Mouse (Mus musculus) urinary bladder, postnatal 36 days (tissue): Measurements from ENCODE around the gene Cd247.

Experiments
- DNase-seq, 2 experiments: peaks; one replicate each; pipeline ENCODE4 v3.0.0; 2022; ENCODE audit warnings: low spot score in 2 of 2, mixed read lengths in 1 of 2

The Cd247 gene

DNA sequence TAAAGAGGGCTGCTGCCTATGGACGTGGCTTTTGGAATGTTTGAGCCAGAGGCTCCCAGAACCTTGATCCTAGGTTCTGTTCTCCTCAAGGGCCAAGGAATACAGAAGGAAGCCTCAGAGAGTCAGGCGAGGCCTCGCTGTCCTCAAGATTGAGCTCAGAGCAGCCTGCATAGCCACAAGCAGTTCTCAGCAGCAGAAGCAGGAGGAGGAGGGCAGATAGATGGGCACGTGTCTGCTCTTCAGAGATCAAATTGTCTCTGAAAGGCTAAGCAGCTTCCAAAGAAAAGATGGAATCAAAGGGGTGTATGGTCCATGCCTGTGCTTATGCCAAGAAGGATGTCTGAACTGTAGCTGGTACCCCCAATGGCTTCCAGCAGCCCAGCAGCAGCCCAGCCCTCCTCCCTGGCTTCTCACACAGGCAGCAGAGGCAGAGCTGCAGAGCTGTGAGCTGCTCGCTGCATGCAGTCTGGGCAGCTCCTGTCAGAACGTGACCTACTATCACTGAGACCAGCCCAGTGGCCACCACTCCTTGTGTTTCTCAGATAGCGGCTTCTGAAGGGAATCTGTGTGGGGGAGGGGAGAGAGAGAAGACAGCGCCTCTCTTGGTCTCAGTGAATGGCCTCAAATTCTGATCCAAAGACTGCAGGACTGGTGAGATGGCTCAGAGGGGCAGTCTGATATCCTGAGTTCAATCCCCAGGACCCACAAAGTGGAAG lies 29.8 kb downstream of the Cd247 start:
- DNase-seq = no peak

DNA sequence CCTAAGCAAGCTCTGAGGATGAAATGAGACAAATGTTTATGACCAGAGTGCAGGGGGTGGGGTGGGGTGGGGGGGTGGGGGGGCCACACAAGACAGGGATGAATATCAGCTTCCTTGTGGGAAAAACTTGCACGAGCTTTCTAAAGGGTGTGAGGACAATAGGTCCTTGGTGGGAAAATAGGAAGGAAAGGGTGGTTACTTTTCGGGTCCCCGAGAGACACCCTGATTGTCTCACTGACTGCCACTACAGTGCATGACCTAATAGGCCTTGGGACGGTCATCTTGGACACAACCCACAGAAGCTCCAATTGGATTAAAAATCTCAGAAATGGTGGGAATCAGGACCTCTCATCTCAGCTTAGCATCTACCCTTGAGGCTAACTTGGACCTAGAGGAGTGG lies 30.7 kb downstream of the Cd247 start:
- no peak for DNase-seq

DNA sequence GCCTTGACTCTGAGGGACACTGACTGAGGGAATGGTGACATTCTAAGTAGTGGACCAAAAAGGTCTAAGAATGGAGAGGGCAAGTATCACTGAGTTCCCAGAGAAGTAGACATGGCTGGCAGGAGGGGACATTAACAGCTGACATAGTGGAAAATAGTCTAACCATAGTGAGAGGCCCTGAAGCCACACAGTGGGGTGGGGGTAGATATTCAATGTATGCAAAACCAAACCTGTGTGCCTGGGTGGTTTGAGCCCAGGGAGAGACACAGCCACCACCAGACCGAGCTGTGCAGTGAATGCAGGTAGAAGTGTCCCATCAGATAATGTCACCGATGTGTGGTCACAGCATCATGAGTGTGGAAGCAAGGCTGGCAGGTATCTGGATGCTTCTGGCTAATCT lies 33.5 kb downstream of the Cd247 start:
- DNase-seq = no peak

DNA sequence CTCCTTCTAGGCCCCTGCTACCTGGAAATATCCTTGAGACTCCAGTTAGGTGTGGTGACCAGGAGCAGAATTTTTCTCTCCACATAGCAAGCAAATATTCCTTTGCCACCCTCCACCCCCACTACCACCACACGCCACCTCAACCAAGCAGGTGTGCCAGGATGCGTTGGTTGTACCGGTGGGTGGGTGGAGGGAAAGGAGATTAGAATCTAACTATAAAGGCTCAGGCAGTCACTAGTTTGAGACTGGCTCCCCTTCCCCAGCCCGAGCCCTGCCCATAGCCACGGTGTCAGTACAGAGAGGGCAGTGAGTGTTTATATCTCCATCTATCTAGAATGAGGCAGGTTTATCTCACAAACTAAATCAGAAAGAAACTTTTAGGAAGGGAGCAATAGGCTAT lies 39.7 kb downstream of the Cd247 start:
- no peak for DNase-seq

- no peak for DNase-seq
Measured at GRCm38 (mm10) chr1:165828615-165829014, 40.1 kb downstream of the Cd247 start.

- DNase-seq = no peak
Measured at GRCm38 (mm10) chr1:165829890-165830289, 41.4 kb downstream of the Cd247 start.

GRCm38 (mm10) chr1:165833244-165833643 lies 44.8 kb downstream of the Cd247 start:
- no peak for DNase-seq

- DNase-seq = no peak
Measured at GRCm38 (mm10) chr1:165833910-165834632, 45.6 kb downstream of the Cd247 start.

DNA sequence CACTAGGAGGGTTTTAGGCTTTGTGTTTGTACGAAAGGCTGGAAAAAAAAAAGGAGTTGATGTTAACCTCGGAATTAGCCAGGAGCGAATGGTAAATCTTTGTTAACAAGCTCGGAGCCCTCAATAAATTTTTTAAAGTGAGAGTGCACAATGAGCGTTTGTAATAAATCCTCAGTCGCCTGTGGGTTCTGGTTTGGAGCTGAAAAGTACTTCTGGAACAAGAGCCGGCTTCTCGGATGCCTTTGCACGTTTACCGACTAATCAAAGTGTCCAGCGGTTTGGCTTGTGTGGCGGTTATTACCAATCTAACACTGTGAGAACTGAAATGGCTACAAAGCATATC lies 46.1 kb downstream of the Cd247 start:
- no peak for DNase-seq

DNA sequence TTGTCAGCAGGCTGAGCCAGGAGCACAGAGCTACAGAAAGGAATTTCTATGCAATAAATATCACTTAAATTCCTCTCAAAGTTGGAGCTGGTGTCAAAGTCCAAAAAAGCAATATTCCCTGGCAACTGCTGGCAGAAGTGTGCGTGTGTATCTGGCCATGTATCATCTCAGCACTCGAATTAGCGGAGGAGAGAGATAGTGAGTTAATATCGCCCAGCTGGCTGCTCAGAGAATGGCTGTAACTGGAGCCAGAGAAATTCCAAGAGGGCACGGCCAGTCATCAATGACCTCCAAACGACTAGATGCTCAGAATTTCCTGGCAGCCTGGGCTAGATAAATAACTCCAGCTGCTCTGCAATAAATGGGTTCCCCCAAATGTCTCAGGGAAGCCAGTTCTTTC lies 48.0 kb downstream of the Cd247 start:
- DNase-seq = no peak

- no peak for DNase-seq
Measured at GRCm38 (mm10) chr1:165837546-165837945, 49.1 kb downstream of the Cd247 start.

DNA sequence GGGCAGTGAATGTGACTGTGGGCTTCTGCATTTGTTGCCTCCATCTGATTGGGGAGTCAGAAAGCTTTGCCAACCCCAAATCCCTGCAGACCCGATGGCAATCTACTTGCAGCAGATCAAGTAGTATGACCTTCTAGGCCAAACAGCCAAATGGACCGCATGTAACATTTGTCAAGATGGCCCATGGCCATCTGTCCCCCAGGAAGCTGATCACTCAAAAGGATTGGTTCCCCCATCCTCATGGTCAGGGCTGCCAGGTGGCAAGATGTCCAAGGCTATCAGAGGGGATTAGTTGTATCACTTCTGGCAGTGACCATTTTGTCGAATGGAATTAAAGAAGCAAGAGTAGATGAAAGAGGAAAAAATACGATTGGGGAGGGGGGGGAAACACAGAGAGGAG lies 50.7 kb downstream of the Cd247 start:
- DNase-seq = no peak

DNA sequence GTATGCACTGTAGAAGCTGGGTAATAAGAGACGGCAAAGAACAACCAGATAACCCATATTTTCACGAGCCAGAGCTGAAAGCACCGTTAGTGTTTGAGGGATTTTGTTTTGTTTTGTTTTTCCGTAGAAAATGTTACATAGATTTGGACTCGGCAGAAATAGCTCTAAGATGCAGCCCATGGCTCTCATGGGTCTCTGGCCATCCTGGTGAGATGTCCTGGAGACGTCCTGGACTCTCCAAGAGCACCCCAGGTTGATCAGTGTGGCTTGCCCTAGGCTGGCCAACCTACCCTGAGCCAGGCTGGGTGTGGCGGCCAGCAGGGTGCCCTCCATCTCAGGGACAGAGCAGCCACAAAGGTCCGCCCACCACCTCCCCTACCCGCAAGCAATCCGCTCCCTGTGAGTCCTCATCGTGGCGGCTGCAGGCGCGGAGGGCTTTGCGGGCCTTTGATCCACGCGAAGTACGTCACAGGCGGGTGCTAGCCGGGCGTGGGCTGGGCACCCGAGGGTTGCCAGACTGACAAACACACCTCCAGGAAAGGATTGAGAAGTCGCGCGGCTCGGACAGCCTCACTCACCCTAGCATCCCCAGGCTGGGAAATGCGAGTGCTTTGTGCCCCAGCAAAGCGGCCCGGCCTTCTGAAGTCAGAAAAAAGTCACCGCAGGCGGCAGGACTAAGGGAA lies 52.2 kb downstream of the Cd247 start:
- DNase-seq = no peak

GRCm38 (mm10) chr1:165842170-165842569 lies 53.7 kb downstream of the Cd247 start:
- no peak for DNase-seq

DNA sequence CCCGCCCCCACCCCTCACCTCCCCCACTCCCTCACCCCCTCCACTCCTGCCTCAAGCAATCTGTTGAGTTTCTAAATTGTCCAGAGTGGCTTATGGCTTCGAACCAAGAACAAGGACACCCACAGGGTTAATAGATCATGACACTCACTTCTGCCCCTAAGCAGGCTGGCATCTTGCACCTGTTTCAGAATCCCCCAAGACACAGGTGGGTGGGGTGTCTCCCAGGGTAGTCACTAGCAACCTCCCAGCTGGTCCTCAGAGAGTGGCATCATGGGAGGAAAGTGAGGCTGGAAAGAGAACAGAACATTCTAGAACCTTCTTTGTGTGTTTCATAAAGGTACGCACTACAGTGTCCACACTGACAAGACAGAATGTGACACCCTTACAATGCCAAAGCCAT lies 55.1 kb downstream of the Cd247 start:
- DNase-seq = no peak

DNA sequence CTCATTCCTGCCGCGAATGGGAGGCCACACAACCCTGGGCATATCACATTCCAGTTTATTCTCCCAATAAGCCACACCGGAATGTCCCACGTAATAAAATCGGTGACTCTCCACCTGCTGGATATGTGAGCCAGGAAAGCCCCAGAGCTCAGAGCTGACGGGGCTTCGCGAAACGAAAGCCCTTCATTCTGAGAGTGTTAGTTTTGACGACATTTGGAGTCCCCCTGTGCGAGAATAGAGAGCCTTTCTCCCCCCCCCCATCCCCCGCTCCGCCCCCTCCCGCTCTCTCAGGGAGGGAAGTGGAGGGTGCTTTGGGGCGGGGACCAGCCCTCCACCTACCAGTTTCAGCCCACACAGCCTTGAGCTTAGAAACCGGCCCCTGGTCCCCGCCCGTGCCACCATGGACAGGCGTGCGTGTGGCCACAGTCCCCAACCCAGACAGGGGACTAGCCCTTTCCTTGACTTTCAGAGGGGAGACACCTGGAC lies 56.0 kb downstream of the Cd247 start:
- no peak for DNase-seq

DNA sequence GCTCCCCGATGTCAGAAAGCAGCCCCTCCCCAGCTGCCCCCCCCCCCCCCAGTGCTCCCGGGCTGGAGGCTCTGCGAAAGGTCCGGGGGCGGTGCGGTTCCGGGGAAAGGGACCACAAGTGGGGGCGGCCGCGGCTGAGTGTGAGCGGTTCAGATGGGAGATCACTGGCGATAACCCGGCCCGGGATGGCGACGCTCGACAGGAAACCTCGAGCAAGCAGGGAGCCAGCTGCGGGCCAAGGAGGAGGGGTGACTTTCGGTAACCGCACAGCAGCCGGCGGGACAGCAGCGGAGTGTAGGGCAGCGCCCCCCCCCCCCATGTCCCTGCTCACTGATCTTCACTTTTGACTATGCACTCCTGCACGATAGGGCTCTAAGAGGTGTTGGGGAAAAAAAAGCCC lies 56.5 kb downstream of the Cd247 start:
- no peak for DNase-seq

DNA sequence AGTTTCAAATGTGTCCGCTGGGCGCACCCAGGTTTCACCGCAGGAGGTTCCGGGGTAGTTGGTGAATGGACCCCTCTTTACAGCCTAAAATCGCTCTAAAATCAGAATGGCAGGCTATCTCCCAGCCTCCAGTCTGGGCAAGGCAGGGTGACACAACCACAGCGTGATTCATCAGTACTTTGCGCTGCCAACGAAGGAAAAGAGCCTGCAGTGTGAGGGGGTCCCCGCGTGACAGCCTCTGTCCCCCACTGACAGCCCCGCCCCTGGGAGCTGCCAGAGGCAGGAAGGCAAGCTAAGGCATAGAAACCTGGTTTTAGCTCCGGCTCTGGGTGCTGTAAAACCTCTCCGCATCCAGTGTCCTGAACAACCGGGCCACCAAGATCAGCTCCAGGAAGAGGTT lies 56.9 kb downstream of the Cd247 start:
- DNase-seq = no peak

- DNase-seq = no peak
Measured at GRCm38 (mm10) chr1:165848417-165848816, 59.9 kb downstream of the Cd247 start.

- DNase-seq = no peak
Measured at GRCm38 (mm10) chr1:165848881-165849280, 60.4 kb downstream of the Cd247 start.

GRCm38 (mm10) chr1:165849458-165850445 lies 61.3 kb downstream of the Cd247 start:
- no peak for DNase-seq

DNA sequence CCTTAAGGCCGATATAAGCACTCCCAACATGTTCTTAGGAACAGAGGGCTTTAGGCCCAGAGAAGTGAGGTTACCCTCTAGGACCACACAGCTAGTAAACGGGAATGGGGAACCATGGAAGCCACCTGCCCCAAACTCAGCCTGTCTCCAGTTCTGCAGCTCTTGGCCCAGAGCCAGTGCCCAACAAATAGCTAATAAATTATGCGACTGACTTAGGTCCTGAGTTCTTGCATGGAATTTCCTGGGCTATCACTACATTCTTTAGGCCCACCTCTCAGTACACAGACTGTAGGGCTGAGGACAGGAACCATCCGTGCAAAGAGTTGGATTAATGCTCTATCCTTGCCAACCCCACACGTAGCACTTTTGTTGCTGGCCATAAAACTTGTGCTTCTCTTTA lies 63.6 kb downstream of the Cd247 start:
- DNase-seq = no peak
